Mouse (Mus musculus) liver, adult 2 months (tissue): Measurements from ENCODE around the gene Lama2. TPM values are rescaled to one million over a fixed set of nuclear protein-coding genes. Genes with fewer than 3 reads are reported as not detected.
"Not testable (repeated sequence)": the region's sequence is repeated elsewhere in the genome, so short reads cannot be mapped to it uniquely, and the experiment has no call there.

Experiments used
- DNase-seq: peaks from one replicate; pipeline ENCODE4 v3.0.0-alpha.2; 2011; ENCODE audit warnings: low read depth, low spot score; ENCODE audit errors: extremely low read depth
- H3K27ac ChIP-seq: fragments of 200-500 bp; replicated peaks from 2 replicates; pipeline ENCODE4 v1.5.1; 2012; ENCODE audit warnings: low read depth, mild to moderate bottlenecking, control low read depth, inconsistent platforms, low read length; ENCODE audit not compliant: insufficient read depth
- H3K27me3 ChIP-seq: fragments of 200-500 bp; 2 replicates; pipeline ENCODE4 v1.6.1; 2012; ENCODE audit warnings: mild to moderate bottlenecking, moderate library complexity, low read length, inconsistent platforms; ENCODE audit not compliant: control insufficient read depth, insufficient read depth
- H3K36me3 ChIP-seq: fragments of 200-500 bp; 2 replicates; pipeline ENCODE4 v1.6.1; 2012; ENCODE audit warnings: low read length, inconsistent platforms; ENCODE audit not compliant: control insufficient read depth, insufficient read depth
- H3K4me1 ChIP-seq: fragments of 200-500 bp; 2 replicates; pipeline ENCODE4 v1.6.1; 2011; ENCODE audit warnings: low read length; ENCODE audit not compliant: control insufficient read depth, insufficient read depth
- H3K4me3 ChIP-seq: fragments of 200-500 bp; 2 replicates; pipeline ENCODE4 v1.5.1; 2011; ENCODE audit warnings: low read depth, mild to moderate bottlenecking, control low read depth, low read length, moderate library complexity; ENCODE audit not compliant: insufficient read depth
- H3K79me2 ChIP-seq: fragments of 200-500 bp; 2 replicates; pipeline ENCODE4 v1.6.1; 2012; ENCODE audit warnings: inconsistent platforms, mild to moderate bottlenecking, low read length, moderate library complexity; ENCODE audit not compliant: control insufficient read depth, insufficient read depth
- H3K9ac ChIP-seq: fragments of 200-500 bp; 2 replicates; pipeline ENCODE4 v1.6.1; 2012; ENCODE audit warnings: low read depth, mild to moderate bottlenecking, control low read depth, inconsistent platforms, low read length
- CTCF ChIP-seq: fragments of 200-500 bp; IDR thresholded peaks from 2 replicates; pipeline ENCODE4 v1.5.1; 2011; ENCODE audit warnings: low read depth, low read length, control low read depth
- POLR2A ChIP-seq: fragments of 200-500 bp; IDR thresholded peaks from 2 replicates; pipeline ENCODE4 v1.6.1; 2011; ENCODE audit warnings: low read length, control low read depth; ENCODE audit not compliant: insufficient read depth; ENCODE audit errors: extremely low read depth
- WGBS: fragments of 180-500 bp; shearing (Covaris S2); methylation state at CpG from one replicate; pipeline ENCODE4 v1.1.7; 2018; 5-methylcytosine and 5-hydroxymethylcytosine counted together
- polyA plus RNA-seq: library from polyadenylated mRNA; depleted of rRNA; stranded (reverse); fragments of >200 nt; gene quantifications from 2 replicates; pipeline ENCODE4 v1.2.3, GENCODE M21; 2012
- total RNA-seq: library from RNA; depleted of rRNA; stranded (reverse); fragments of >200 nt; gene quantifications from 2 replicates; pipeline ENCODE4 v1.2.3, GENCODE M21; 2014

Gene Lama2
- total and polyA plus RNA-seq, 2 experiments, result 1.1 to 1.9 TPM

DNA sequence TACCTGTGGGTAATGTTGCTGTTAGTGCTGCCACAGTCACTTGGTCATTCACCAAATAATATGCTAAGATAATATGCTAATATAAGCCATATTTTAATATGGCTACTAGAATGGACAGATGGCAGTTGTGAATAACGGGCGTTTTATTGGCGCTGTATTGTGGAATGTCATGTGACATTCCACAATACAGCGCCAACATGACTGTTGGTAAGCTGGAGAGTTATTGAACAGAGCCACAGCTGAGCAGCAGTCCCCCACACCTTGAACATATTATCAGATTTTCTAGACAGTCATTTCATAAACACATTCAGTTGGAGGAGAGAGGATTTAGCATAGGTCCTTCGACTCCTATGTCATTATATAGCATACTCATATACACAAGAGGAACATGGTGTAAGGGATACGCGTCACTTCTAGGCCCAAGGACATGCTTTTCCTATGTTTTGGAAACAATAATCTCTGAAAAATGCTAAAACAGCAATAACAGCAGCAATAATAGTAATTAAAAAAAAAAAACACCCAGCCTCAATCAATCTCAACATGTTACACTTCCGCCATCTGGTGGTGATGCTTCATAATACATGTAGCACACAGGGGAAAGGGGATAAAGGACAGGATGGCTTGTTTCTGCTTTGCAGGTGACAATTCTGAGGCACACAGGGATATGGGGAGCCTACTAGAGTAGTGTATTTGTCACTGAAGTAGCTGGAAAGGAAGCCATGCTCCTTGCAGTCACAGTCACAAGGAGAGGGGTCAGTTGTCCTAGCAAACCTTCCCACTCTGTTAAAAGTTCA is 624.2 kb downstream of the Lama2 start:
- WGBS, result 68% methylated on average over 8 of the region's 8 CpGs
- no peaks in the 10 kb centered on the region for H3K27me3 ChIP-seq
- DNase-seq, result peak; percentile 53
- 0 out of 2 replicates have a peak overlapping the region, but pooled peaks have one; percentile 13 for H3K27ac ChIP-seq
- H3K4me3 ChIP-seq, result no peak overlapping the region
- H3K9ac ChIP-seq, result no peak overlapping the region
- H3K36me3 ChIP-seq, result no peaks in the 10 kb centered on the region
- TF ChIP-seq POLR2A, result no peak
- peak; percentile 41; the same call in 1 of the 2 replicates for TF ChIP-seq CTCF
- H3K79me2 ChIP-seq, result no peaks in the 10 kb centered on the region
- H3K4me1 ChIP-seq, result peaks cover 5% of the 10 kb centered on the region

DNA sequence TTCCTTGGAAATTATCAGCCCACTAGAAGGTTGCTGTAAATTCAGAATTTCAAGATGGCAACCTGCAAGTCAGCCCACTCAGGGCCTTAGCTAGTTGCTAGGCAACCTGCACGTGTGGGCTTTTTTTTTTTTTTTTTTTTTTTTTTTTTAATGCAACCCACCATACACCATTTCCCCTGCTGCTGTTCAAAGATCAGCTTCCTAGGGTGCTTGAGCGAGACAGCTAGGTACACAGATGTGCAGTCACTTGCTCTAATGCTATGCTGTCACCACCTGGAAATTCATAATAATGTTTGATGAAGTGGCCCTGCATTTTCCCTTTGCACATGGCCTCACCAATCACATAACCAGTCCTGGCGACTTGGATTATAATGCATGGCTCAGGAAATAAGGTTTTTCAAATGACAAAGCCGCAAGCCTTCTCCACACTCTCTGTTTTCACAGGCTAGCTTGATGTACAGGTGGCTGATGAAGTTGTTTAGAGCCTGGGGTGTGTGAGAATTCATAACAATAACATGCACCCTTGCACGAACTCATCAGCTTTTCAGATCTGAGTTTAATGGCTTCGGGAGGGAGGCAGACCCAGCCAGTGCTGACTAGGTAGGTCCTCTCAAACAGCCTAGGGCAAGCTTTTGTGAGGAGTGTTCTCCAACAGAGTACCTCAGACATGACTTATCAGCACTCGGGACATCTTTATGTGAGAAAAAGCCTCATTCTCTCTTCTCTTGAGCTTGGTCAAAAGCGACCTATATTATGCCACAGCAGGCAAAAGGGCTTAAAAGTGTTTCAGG is 625.4 kb downstream of the Lama2 start:
- no peak for TF ChIP-seq POLR2A
- H3K4me1 ChIP-seq, result peaks cover 5% of the 10 kb centered on the region
- H3K27me3 ChIP-seq, result no peaks in the 10 kb centered on the region
- DNase-seq, result no peak
- WGBS, result 86% methylated on average over 8 of the region's 8 CpGs
- no peaks in the 10 kb centered on the region for H3K79me2 ChIP-seq
- no peak overlapping the region for H3K4me3 ChIP-seq
- H3K27ac ChIP-seq, result no peak overlapping the region
- H3K36me3 ChIP-seq, result no peaks in the 10 kb centered on the region
- no peak overlapping the region for H3K9ac ChIP-seq

DNA sequence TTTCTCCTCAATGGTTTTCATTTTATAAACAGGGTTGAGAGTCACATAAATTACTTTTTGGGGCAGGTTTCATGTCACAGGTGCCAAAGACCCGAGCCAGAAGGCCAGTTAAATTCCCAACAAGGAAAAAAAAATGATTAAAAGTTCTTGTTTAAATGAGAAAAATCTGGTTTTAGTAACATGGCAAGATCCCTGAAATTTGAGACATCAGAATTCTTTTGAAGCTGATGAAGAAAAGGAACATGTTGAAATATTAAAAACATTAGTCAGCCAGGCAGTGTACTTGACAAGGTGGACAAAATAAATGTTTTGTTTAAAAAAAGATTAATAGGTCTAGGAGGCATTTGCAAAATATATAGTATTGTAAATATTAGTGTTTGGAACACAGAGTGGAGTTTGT is 634.1 kb downstream of the Lama2 start:
- Histone ChIP-seq H3K4me3 (no peak overlapping the region), H3K9ac (no peak overlapping the region), H3K79me2 (no peaks in the 10 kb centered on the region), H3K36me3 (no peaks in the 10 kb centered on the region), H3K27me3 (no peaks in the 10 kb centered on the region), H3K4me1 (no peaks in the 10 kb centered on the region), H3K27ac (no peak overlapping the region)
- WGBS, result 69% methylated on average over 1 of the region's 1 CpGs
- TF ChIP-seq POLR2A, result no peak
- TF ChIP-seq CTCF, result no peak
- no peak for DNase-seq

DNA sequence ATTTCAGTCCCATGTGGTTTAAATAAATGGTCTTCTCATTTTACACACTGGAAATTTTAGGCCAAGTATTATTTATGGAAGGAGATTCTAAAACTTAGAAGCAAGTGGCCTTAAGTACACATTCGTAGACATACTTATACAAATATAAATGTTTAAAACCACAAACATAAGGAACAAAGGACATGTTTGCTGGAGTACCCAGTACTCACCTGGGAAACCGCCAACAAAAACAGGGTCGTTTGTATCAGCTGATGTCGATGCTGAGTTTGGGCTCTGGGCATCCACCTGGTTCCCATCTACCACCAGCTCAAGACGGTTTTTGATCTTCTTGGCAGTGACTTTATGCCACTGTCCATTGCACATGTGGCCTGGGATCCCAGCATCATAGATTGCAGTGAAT is 635.5 kb downstream of the Lama2 start:
- 74% methylated on average over 5 of the region's 5 CpGs for WGBS

DNA sequence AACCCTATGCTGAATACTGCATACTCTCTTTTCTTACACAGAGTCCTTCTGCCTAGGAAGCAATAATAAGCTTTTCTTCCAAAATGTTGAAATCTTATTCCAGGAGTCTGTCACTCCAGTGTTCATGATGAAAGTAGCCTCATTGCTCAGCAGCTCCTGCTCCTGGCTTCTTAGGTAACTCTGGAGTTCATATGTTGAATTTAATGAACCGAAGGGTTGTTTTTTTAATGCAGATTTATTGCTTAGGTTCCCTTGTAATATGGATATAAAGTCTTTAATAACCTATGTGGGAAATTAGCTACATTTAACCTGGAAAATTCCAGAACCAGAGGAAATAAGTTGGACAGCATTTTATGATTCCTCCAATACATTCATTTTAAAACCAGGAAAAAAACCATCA is 636.0 kb downstream of the Lama2 start:
- Histone ChIP-seq H3K4me1 (no peaks in the 10 kb centered on the region), H3K36me3 (no peaks in the 10 kb centered on the region), H3K4me3 (no peak overlapping the region), H3K79me2 (no peaks in the 10 kb centered on the region), H3K27me3 (no peaks in the 10 kb centered on the region), H3K27ac (no peak overlapping the region), H3K9ac (no peak overlapping the region)
- no peak for DNase-seq
- TF ChIP-seq CTCF (no peak), POLR2A (no peak)
- WGBS, result 90% methylated on average over 1 of the region's 1 CpGs

More for the DNA sequence above, 635.5 kb downstream of the Lama2 start:
- H3K4me1 ChIP-seq, H3K27ac ChIP-seq, H3K79me2 ChIP-seq, DNase-seq, H3K36me3 ChIP-seq, H3K4me3 ChIP-seq, H3K9ac ChIP-seq, H3K27me3 ChIP-seq: not testable (repeated sequence)

DNA sequence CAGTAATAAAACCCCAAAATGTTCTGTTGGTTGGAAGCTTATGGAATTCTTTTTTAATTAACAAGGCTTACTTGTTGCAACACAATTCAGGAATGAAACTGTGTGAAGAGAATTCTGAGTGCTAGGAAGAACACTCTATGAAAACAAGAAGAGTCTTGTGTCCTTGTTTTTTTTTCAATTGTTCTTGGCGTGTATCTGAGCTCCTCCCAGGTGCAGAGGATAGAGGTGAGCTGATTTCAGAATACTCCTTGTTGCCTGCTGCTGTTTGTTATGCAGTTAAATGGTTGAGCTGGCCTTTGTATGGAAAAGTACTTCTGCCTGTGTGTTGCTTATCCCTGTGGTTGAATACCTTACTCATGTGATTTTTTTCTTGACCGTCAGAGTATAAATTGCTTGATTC is 636.9 kb downstream of the Lama2 start:
- H3K36me3 ChIP-seq, result no peaks in the 10 kb centered on the region
- H3K9ac ChIP-seq, result no peak overlapping the region
- 93% methylated on average over 2 of the region's 2 CpGs for WGBS
- TF ChIP-seq POLR2A, result no peak
- no peak for TF ChIP-seq CTCF
- H3K4me3 ChIP-seq, result no peak overlapping the region
- H3K79me2 ChIP-seq, result no peaks in the 10 kb centered on the region
- no peak for DNase-seq
- no peak overlapping the region for H3K27ac ChIP-seq
- H3K27me3 ChIP-seq, result no peaks in the 10 kb centered on the region
- H3K4me1 ChIP-seq, result no peaks in the 10 kb centered on the region
